Comparison of ENCODE assay signal across 32 mouse cellular contexts in genomic region chr13:27334989-27335388, GRCm38 (mm10). TPM values are rescaled to one million over a fixed set of nuclear protein-coding genes. Genes with fewer than 3 reads are reported as not detected.
DNase-seq lines count a peak whose midpoint lies in the region; ATAC-seq lines count a peak whose summit lies in the region.
"Had no signal": no experiment of that assay in that cellular context is flagged by ENCODE, and none has a peak within 500 bp of the region (broad histone marks: within the 10 kb centered on the region; RNA-seq: fewer than 3 reads in every experiment).

No protein-coding gene starts in this region.

- peak; percentile 55; the same call in 1 of the 2 replicates for ATAC-seq in hindbrain, embryonic 14.5 days (ENCODE audit: low FRiP score)
- no peak for ATAC-seq in hindbrain, embryonic 13.5 days (ENCODE audit: low FRiP score)
- ATAC-seq in neural tube, embryonic 11.5 days (ENCODE audit: insufficient read depth, low FRiP score, low TSS enrichment) = peak; percentile 69
- ATAC-seq in neural tube, embryonic 15.5 days (ENCODE audit: low FRiP score) = no peak
- peak; percentile 69; the same call in 1 of the 2 replicates for ATAC-seq in forebrain, embryonic 15.5 days (replicated peaks)
- ATAC-seq: inflammation-experienced regulatory T-cells, adult 6 months had no signal

- H3K9me3 ChIP-seq in hindbrain, embryonic 14.5 days (ENCODE audit: control insufficient read depth, low read length) = no peaks in the 10 kb centered on the region
- H3K9me3 ChIP-seq in hindbrain, embryonic 13.5 days = no peaks in the 10 kb centered on the region
- H3K9me3 ChIP-seq in neural tube, embryonic 11.5 days (ENCODE audit: control insufficient read depth, low read length) = no peaks in the 10 kb centered on the region
- no peaks in the 10 kb centered on the region for H3K9me3 ChIP-seq in neural tube, embryonic 15.5 days (replicated peaks)
- H3K9me3 ChIP-seq in forebrain, embryonic 15.5 days = no peaks in the 10 kb centered on the region
- H3K9me3 ChIP-seq: G1E; heart, embryonic 12.5 days had no signal

- no peak overlapping the region for H3K27ac ChIP-seq in hindbrain, embryonic 14.5 days
- no peak overlapping the region for H3K27ac ChIP-seq in hindbrain, embryonic 13.5 days
- no peak overlapping the region for H3K27ac ChIP-seq in neural tube, embryonic 11.5 days (ENCODE audit: low read depth, low read length)
- no peak overlapping the region for H3K27ac ChIP-seq in neural tube, embryonic 15.5 days (replicated peaks)
- no peak overlapping the region for H3K27ac ChIP-seq in forebrain, embryonic 15.5 days (replicated peaks)
- H3K27ac ChIP-seq: gastrocnemius, adult 2 months; heart, adult 2 months; liver, embryonic 14.5 days had no signal

- no peak overlapping the region for H3K9ac ChIP-seq in hindbrain, embryonic 14.5 days
- no peak overlapping the region for H3K9ac ChIP-seq in hindbrain, embryonic 13.5 days
- no peak overlapping the region for H3K9ac ChIP-seq in neural tube, embryonic 11.5 days (ENCODE audit: low read length)
- H3K9ac ChIP-seq in neural tube, embryonic 15.5 days (replicated peaks) = no peak overlapping the region
- H3K9ac ChIP-seq in forebrain, embryonic 15.5 days (replicated peaks) = no peak overlapping the region
- H3K9ac ChIP-seq: heart, embryonic 12.5 days; liver, embryonic 14.5 days had no signal

- H3K4me1 ChIP-seq in hindbrain, embryonic 14.5 days (replicated peaks; ENCODE audit: control insufficient read depth, insufficient read depth, low read length) = no peaks in the 10 kb centered on the region
- no peaks in the 10 kb centered on the region for H3K4me1 ChIP-seq in hindbrain, embryonic 13.5 days (replicated peaks)
- H3K4me1 ChIP-seq in neural tube, embryonic 11.5 days (ENCODE audit: control insufficient read depth, insufficient read depth, low read length) = no peaks in the 10 kb centered on the region
- no peaks in the 10 kb centered on the region for H3K4me1 ChIP-seq in neural tube, embryonic 15.5 days
- H3K4me1 ChIP-seq in forebrain, embryonic 15.5 days = no peaks in the 10 kb centered on the region
- H3K4me1 ChIP-seq: heart, embryonic 12.5 days had no signal

- H3K27me3 ChIP-seq in hindbrain, embryonic 14.5 days (ENCODE audit: control insufficient read depth, insufficient read depth, low read length) = no peaks in the 10 kb centered on the region
- no peaks in the 10 kb centered on the region for H3K27me3 ChIP-seq in hindbrain, embryonic 13.5 days
- no peaks in the 10 kb centered on the region for H3K27me3 ChIP-seq in neural tube, embryonic 11.5 days (ENCODE audit: control insufficient read depth, insufficient read depth, low read length)
- no peaks in the 10 kb centered on the region for H3K27me3 ChIP-seq in neural tube, embryonic 15.5 days (replicated peaks)
- H3K27me3 ChIP-seq in forebrain, embryonic 15.5 days = no peaks in the 10 kb centered on the region
- H3K27me3 ChIP-seq: heart, embryonic 12.5 days had no signal

- DNase-seq in embryo, embryonic 10 days (ENCODE audit: low spot score) = peak; percentile 19
- no peak for DNase-seq in embryo, embryonic 9.5 days (ENCODE audit: extremely low spot score)
- no peak for DNase-seq in hindbrain, embryonic 14.5 days (ENCODE audit: low spot score)
- DNase-seq in neural tube, embryonic 11.5 days (ENCODE audit: low spot score) = no peak
- no peak for DNase-seq in kidney, postnatal 36 days
- DNase-seq: adrenal gland, postnatal 10 days; cerebellum, adult 11 months; cerebellum, adult 9-11 months; gastrocnemius, adult 2 months; heart, adult 2 months; kidney, adult 11 months; kidney, postnatal 14 days; liver; lung, adult 2 months; lung, postnatal 10 days; right cerebral cortex, adult 18-20 months; spleen, adult 18-20 months; thymus, postnatal 14 days had no signal

- no peak overlapping the region for H3K4me2 ChIP-seq in hindbrain, embryonic 14.5 days (replicated peaks)
- no peak overlapping the region for H3K4me2 ChIP-seq in hindbrain, embryonic 13.5 days
- H3K4me2 ChIP-seq in neural tube, embryonic 11.5 days (ENCODE audit: low read depth) = no peak overlapping the region
- H3K4me2 ChIP-seq in neural tube, embryonic 15.5 days = no peak overlapping the region
- no peak overlapping the region for H3K4me2 ChIP-seq in forebrain, embryonic 15.5 days (replicated peaks)
- H3K4me2 ChIP-seq: heart, embryonic 12.5 days had no signal

- H3K36me3 ChIP-seq in hindbrain, embryonic 14.5 days (replicated peaks; ENCODE audit: control insufficient read depth, insufficient read depth) = no peaks in the 10 kb centered on the region
- no peaks in the 10 kb centered on the region for H3K36me3 ChIP-seq in hindbrain, embryonic 13.5 days
- no peaks in the 10 kb centered on the region for H3K36me3 ChIP-seq in neural tube, embryonic 11.5 days (ENCODE audit: control insufficient read depth, insufficient read depth, low read length)
- no peaks in the 10 kb centered on the region for H3K36me3 ChIP-seq in neural tube, embryonic 15.5 days
- no peaks in the 10 kb centered on the region for H3K36me3 ChIP-seq in forebrain, embryonic 15.5 days
- H3K36me3 ChIP-seq: G1E; heart, embryonic 12.5 days had no signal

- H3K4me3 ChIP-seq in hindbrain, embryonic 14.5 days (replicated peaks; ENCODE audit: low read length) = no peak overlapping the region
- H3K4me3 ChIP-seq in hindbrain, embryonic 13.5 days = no peak overlapping the region
- no peak overlapping the region for H3K4me3 ChIP-seq in neural tube, embryonic 11.5 days (ENCODE audit: low read depth, low read length)
- no peak overlapping the region for H3K4me3 ChIP-seq in neural tube, embryonic 15.5 days (replicated peaks)
- no peak overlapping the region for H3K4me3 ChIP-seq in forebrain, embryonic 15.5 days
- H3K4me3 ChIP-seq: gastrocnemius, adult 2 months; heart, adult 2 months; heart, embryonic 12.5 days had no signal

- WGBS in hindbrain, embryonic 14.5 days = 28% methylated on average over 1 of the region's 1 CpGs
- WGBS in hindbrain, embryonic 13.5 days = 27% methylated on average over 1 of the region's 1 CpGs
- WGBS in neural tube, embryonic 11.5 days = 74% methylated on average over 1 of the region's 1 CpGs
- 50% methylated on average over 1 of the region's 1 CpGs for WGBS in neural tube, embryonic 15.5 days
- 11% methylated on average over 1 of the region's 1 CpGs for WGBS in forebrain, embryonic 15.5 days

RNA-seq across cellular contexts. Expression of gene Prl8a2, which starts 10.5 kb away (rescaled TPM):
- polyA plus RNA-seq in hindbrain, embryonic 14.5 days (2014; fragmentation: Nextera tagmentation; extraction: Ambion mirVana) = not detected in 2 replicates
- not detected in 2 replicates for polyA plus RNA-seq in hindbrain, embryonic 13.5 days (2015; fragmentation: Nextera tagmentation; extraction: Ambion mirVana)
- polyA plus RNA-seq in neural tube, embryonic 11.5 days (2014; fragmentation: Nextera tagmentation; extraction: Ambion mirVana) = not detected in 2 replicates
- not detected in 2 replicates for polyA plus RNA-seq in neural tube, embryonic 15.5 days (2015; fragmentation: Nextera tagmentation; extraction: Ambion mirVana)
- not detected in 2 replicates for polyA plus RNA-seq in forebrain, embryonic 15.5 days (2015; fragmentation: Nextera tagmentation; extraction: Ambion mirVana)
- polyA plus RNA-seq: C2C12; embryonic facial prominence, embryonic 11.5 days; G1E; heart, adult 2 months; heart, postnatal 0 days; inflammation-experienced regulatory T-cells, adult 6 months; kidney, embryonic 14.5 days; limb, embryonic 11.5 days; liver, embryonic 14.5 days; lung, adult 2 months; stomach, embryonic 16.5 days; urinary bladder, adult 2 months had no signal

RNA-seq across cellular contexts. Expression of gene Prl6a1, which starts 22.6 kb away (rescaled TPM):
- polyA plus RNA-seq in hindbrain, embryonic 14.5 days (2014; fragmentation: Nextera tagmentation; extraction: Ambion mirVana) = not detected in 2 replicates
- polyA plus RNA-seq in hindbrain, embryonic 13.5 days (2015; fragmentation: Nextera tagmentation; extraction: Ambion mirVana) = not detected in 2 replicates
- polyA plus RNA-seq in neural tube, embryonic 11.5 days (2014; fragmentation: Nextera tagmentation; extraction: Ambion mirVana) = not detected in 2 replicates
- not detected in 2 replicates for polyA plus RNA-seq in neural tube, embryonic 15.5 days (2015; fragmentation: Nextera tagmentation; extraction: Ambion mirVana)
- polyA plus RNA-seq in forebrain, embryonic 15.5 days (2015; fragmentation: Nextera tagmentation; extraction: Ambion mirVana) = not detected in 2 replicates
- polyA plus RNA-seq: embryonic facial prominence, embryonic 11.5 days; G1E; heart, adult 2 months; heart, embryonic 12.5 days; heart, postnatal 0 days; inflammation-experienced regulatory T-cells, adult 6 months; kidney, embryonic 14.5 days; limb, embryonic 11.5 days; liver, embryonic 14.5 days; lung, adult 2 months; stomach, embryonic 16.5 days; urinary bladder, adult 2 months had no signal

RNA-seq across cellular contexts. Expression of gene Prl2b1, which starts 55.7 kb away (rescaled TPM):
- polyA plus RNA-seq in hindbrain, embryonic 14.5 days (2014; fragmentation: Nextera tagmentation; extraction: Ambion mirVana) = not detected in 2 replicates
- not detected in 2 replicates for polyA plus RNA-seq in hindbrain, embryonic 13.5 days (2015; fragmentation: Nextera tagmentation; extraction: Ambion mirVana)
- not detected in 2 replicates for polyA plus RNA-seq in neural tube, embryonic 11.5 days (2014; fragmentation: Nextera tagmentation; extraction: Ambion mirVana)
- polyA plus RNA-seq in neural tube, embryonic 15.5 days (2015; fragmentation: Nextera tagmentation; extraction: Ambion mirVana) = not detected in 2 replicates
- polyA plus RNA-seq in forebrain, embryonic 15.5 days (2015; fragmentation: Nextera tagmentation; extraction: Ambion mirVana) = not detected in 2 replicates
- polyA plus RNA-seq: C2C12; embryonic facial prominence, embryonic 11.5 days; G1E; heart, adult 2 months; heart, embryonic 12.5 days; heart, postnatal 0 days; inflammation-experienced regulatory T-cells, adult 6 months; kidney, embryonic 14.5 days; limb, embryonic 11.5 days; liver, embryonic 14.5 days; lung, adult 2 months; stomach, embryonic 16.5 days; urinary bladder, adult 2 months had no signal

Comparison
In these comparisons a context has a peak if more than half of its experiments do, and no peak if none do; other contexts are left out.
1. ATAC-seq: peak in hindbrain, embryonic 14.5 days (single experiment), neural tube, embryonic 11.5 days (single experiment) and forebrain, embryonic 15.5 days (single experiment); none in hindbrain, embryonic 13.5 days (single experiment) and neural tube, embryonic 15.5 days (single experiment).